ENCODE assay signal across 9 mouse cellular contexts in the genomic region with DNA sequence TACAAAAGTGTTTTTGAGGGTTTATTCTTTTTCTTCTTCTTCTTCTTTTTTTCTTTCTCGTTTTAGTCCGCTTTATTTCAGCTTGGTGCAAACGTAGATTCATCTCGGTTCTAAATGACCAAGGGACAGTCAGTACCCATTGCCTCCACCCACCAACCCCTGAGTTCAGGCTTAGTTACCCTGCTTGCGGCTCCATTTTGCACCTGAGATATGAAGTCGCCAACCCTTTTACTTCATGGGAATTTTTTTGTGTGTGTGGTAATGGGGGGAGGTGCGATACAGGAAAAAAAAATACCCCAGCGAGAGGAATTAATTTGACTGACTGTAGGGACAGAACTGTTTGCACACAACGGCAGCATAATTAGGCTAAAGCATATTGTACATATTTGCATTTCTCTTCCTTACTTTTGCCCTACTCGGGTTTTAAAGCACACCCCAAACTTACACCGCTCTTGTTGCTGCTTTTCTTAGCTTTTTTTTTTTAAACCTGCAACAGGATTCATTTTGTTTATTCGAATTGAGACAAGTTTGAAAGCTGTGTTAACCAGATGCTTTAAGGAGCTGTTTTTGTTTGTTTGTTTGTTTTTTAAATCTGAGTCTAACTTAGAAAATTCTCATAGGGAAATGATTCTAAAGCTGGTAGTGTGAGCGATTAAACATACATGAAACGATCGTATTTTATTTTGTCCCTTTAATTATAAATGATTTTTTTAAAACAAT. TPM values are rescaled to one million over a fixed set of nuclear protein-coding genes. Genes with fewer than 3 reads are reported as not detected.
A peak's percentile ranks its signal among the peaks of the same experiment; 100 is the strongest.
DNase-seq lines count a peak whose midpoint lies in the region; ATAC-seq and TF ChIP-seq lines count a peak whose summit lies in the region.
"Had no signal": no experiment of that assay in that cellular context is flagged by ENCODE, and none has a peak within 500 bp of the region (broad histone marks: within the 10 kb centered on the region; RNA-seq: fewer than 3 reads in every experiment).

No protein-coding gene starts in this region.

- H3K27ac ChIP-seq in heart, embryonic 14.5 days (replicated peaks in 1 of 2; ENCODE audit: control insufficient read depth in 1 of 2, insufficient read depth in 1 of 2, low read depth in 2 of 2, low read length in 2 of 2) = 0 out of 4 replicates have a peak overlapping the region, but pooled peaks of 1 of the 2 experiments have one; percentile 24
- peak overlapping the region; percentile 59 for H3K27ac ChIP-seq in embryonic facial prominence, embryonic 14.5 days (replicated peaks; ENCODE audit: low read depth, low read length)
- peak overlapping the region; percentile 27 for H3K27ac ChIP-seq in hindbrain, postnatal 0 days
- H3K27ac ChIP-seq in neural tube, embryonic 11.5 days (ENCODE audit: low read depth, low read length) = peak overlapping the region; percentile 79
- H3K27ac ChIP-seq: left cerebral cortex, adult 2 months had no signal

- 20% methylated on average over 15 of the region's 15 CpGs for WGBS in heart, embryonic 14.5 days
- 9% methylated on average over 15 of the region's 15 CpGs for WGBS in embryonic facial prominence, embryonic 14.5 days
- WGBS in hindbrain, postnatal 0 days = 7% methylated on average over 15 of the region's 15 CpGs
- WGBS in neural tube, embryonic 11.5 days = 2% methylated on average over 15 of the region's 15 CpGs

- H3K9me3 ChIP-seq in heart, embryonic 14.5 days (ENCODE audit: control insufficient read depth, low read length) = no peaks in the 10 kb centered on the region
- H3K9me3 ChIP-seq in embryonic facial prominence, embryonic 14.5 days (ENCODE audit: control insufficient read depth, low read length) = no peaks in the 10 kb centered on the region
- no peaks in the 10 kb centered on the region for H3K9me3 ChIP-seq in hindbrain, postnatal 0 days (ENCODE audit: low read length)
- no peaks in the 10 kb centered on the region for H3K9me3 ChIP-seq in neural tube, embryonic 11.5 days (ENCODE audit: control insufficient read depth, low read length)

- no peak for ATAC-seq in heart, embryonic 14.5 days (ENCODE audit: insufficient number of reproducible peaks, insufficient read depth, low FRiP score, low read depth)
- ATAC-seq in embryonic facial prominence, embryonic 14.5 days (ENCODE audit: low read depth) = no peak
- no peak for ATAC-seq in hindbrain, postnatal 0 days
- no peak for ATAC-seq in neural tube, embryonic 11.5 days (ENCODE audit: insufficient read depth, low FRiP score, low TSS enrichment)
- ATAC-seq in megakaryocyte, adult 5-6 weeks (ENCODE audit: poor library complexity, severe bottlenecking) = no peak

- peaks cover 3 to 18% of the 10 kb centered on the region in 2 experiments; a peak in 3 of 4 replicates for H3K4me1 ChIP-seq in heart, embryonic 14.5 days (ENCODE audit: control insufficient read depth in 2 of 2, insufficient read depth in 2 of 2, low read length in 2 of 2)
- peaks cover 18% of the 10 kb centered on the region; the same call in 1 of the 2 replicates for H3K4me1 ChIP-seq in embryonic facial prominence, embryonic 14.5 days (ENCODE audit: control insufficient read depth, insufficient read depth, low read length)
- H3K4me1 ChIP-seq in hindbrain, postnatal 0 days (ENCODE audit: insufficient read depth, low read length) = peaks cover 11% of the 10 kb centered on the region; the same call in 1 of the 2 replicates
- H3K4me1 ChIP-seq in neural tube, embryonic 11.5 days (ENCODE audit: control insufficient read depth, insufficient read depth, low read length) = peaks cover 33% of the 10 kb centered on the region

- no peaks in the 10 kb centered on the region for H3K36me3 ChIP-seq in heart, embryonic 14.5 days (ENCODE audit: control insufficient read depth, insufficient read depth, low read length)
- H3K36me3 ChIP-seq in embryonic facial prominence, embryonic 14.5 days (ENCODE audit: control insufficient read depth, insufficient read depth, low read length) = peaks cover 9% of the 10 kb centered on the region; the same call in 1 of the 2 replicates
- no peaks in the 10 kb centered on the region for H3K36me3 ChIP-seq in hindbrain, postnatal 0 days (ENCODE audit: insufficient read depth, low read length)
- H3K36me3 ChIP-seq in neural tube, embryonic 11.5 days (ENCODE audit: control insufficient read depth, insufficient read depth, low read length) = peaks cover 2% of the 10 kb centered on the region; the same call in 1 of the 2 replicates

- H3K27me3 ChIP-seq in heart, embryonic 14.5 days (ENCODE audit: control insufficient read depth, insufficient read depth, low read length) = peaks cover 59% of the 10 kb centered on the region
- peaks cover 68% of the 10 kb centered on the region for H3K27me3 ChIP-seq in embryonic facial prominence, embryonic 14.5 days (replicated peaks; ENCODE audit: control insufficient read depth, insufficient read depth, low read length)
- peaks cover 16% of the 10 kb centered on the region for H3K27me3 ChIP-seq in hindbrain, postnatal 0 days (ENCODE audit: insufficient read depth, low read length)
- peaks cover 44% of the 10 kb centered on the region for H3K27me3 ChIP-seq in neural tube, embryonic 11.5 days (ENCODE audit: control insufficient read depth, insufficient read depth, low read length)

- H3K4me2 ChIP-seq in heart, embryonic 14.5 days (ENCODE audit: low read length) = peak overlapping the region; percentile 59
- peak overlapping the region; percentile 57 for H3K4me2 ChIP-seq in embryonic facial prominence, embryonic 14.5 days (ENCODE audit: low read depth, low read length)
- H3K4me2 ChIP-seq in hindbrain, postnatal 0 days (ENCODE audit: low read depth, low read length) = peak overlapping the region; percentile 49
- H3K4me2 ChIP-seq in neural tube, embryonic 11.5 days (ENCODE audit: low read depth) = peak overlapping the region; percentile 60

- H3K4me3 ChIP-seq in heart, embryonic 14.5 days (ENCODE audit: control insufficient read depth in 1 of 2, insufficient read depth in 1 of 2, low read depth in 1 of 2, low read length in 2 of 2) = peak overlapping the region; percentile 30 to 35
- peak overlapping the region; percentile 39 for H3K4me3 ChIP-seq in embryonic facial prominence, embryonic 14.5 days (ENCODE audit: low read depth, low read length)
- H3K4me3 ChIP-seq in hindbrain, postnatal 0 days (ENCODE audit: low read length) = peak overlapping the region; percentile 25
- H3K4me3 ChIP-seq in neural tube, embryonic 11.5 days (ENCODE audit: low read depth, low read length) = peak overlapping the region; percentile 38
- H3K4me3 ChIP-seq: left cerebral cortex, adult 2 months had no signal

- H3K9ac ChIP-seq in heart, embryonic 14.5 days (ENCODE audit: low read length) = peak overlapping the region; percentile 63
- peak overlapping the region; percentile 63 for H3K9ac ChIP-seq in embryonic facial prominence, embryonic 14.5 days (ENCODE audit: low read depth, low read length)
- peak overlapping the region; percentile 19; the same call in 1 of the 2 replicates for H3K9ac ChIP-seq in hindbrain, postnatal 0 days (replicated peaks; ENCODE audit: low read length)
- H3K9ac ChIP-seq in neural tube, embryonic 11.5 days (ENCODE audit: low read length) = peak overlapping the region; percentile 63

- DNase-seq in heart, postnatal 25 days (ENCODE audit: low spot score) = no peak
- DNase-seq in embryonic facial prominence, embryonic 14.5 days (ENCODE audit: low spot score) = peak; percentile 20
- peak; percentile 22 for DNase-seq in hindbrain, postnatal 0 days (ENCODE audit: low spot score)
- DNase-seq in neural tube, embryonic 11.5 days (ENCODE audit: low spot score) = no peak
- no peak for DNase-seq in ovary, postnatal 10 days (ENCODE audit: low spot score)
- no peak for DNase-seq in left cerebral cortex, postnatal 14 days (ENCODE audit: low spot score in 2 of 2)

- TF ChIP-seq CTCF in hindbrain, postnatal 0 days (IDR thresholded peaks at IDR 0.05; ENCODE audit: low read depth) = no peak

- intact Hi-C loops in heart, postnatal 25 days (cut with DNase I) = loop anchor here (2.0 to 10.0 kb wide), 3 partner anchors 360 to 1168 kb away; partner anchors contain the start of gene Aktip
- intact Hi-C loops in left cerebral cortex, postnatal 14 days (cut with DNase I) = loop anchor here (5.0 kb wide), 2 partner anchors 310 to 1170 kb away; partner anchors contain the start of gene Irx6

RNA-seq across cellular contexts. Expression of gene Irx5, which starts 5.1 kb away (rescaled TPM):
- polyA plus RNA-seq in heart, embryonic 14.5 days (2014; fragmentation: Nextera tagmentation; extraction: Ambion mirVana) = 10.4 and 11.5 TPM in 2 replicates
- 10 to 100 TPM in 1 of 2 experiments, 1 to 10 TPM in 1; 8.8 to 11.9 TPM for total RNA-seq in heart, postnatal 25 days (2021)
- polyA plus RNA-seq in embryonic facial prominence, embryonic 14.5 days (2014; fragmentation: Nextera tagmentation; extraction: Ambion mirVana) = 11.4 and 14.2 TPM in 2 replicates
- 18.3 and 22.1 TPM in 2 replicates for total RNA-seq in hindbrain, postnatal 0 days (2014; rRNA removed)
- 11.6 and 13.9 TPM in 2 replicates for polyA plus RNA-seq in hindbrain, postnatal 0 days (2015; fragmentation: Nextera tagmentation; extraction: Ambion mirVana)
- polyA plus RNA-seq in neural tube, embryonic 11.5 days (2014; fragmentation: Nextera tagmentation; extraction: Ambion mirVana) = 19.7 and 21.2 TPM in 2 replicates
- total RNA-seq in megakaryocyte, adult 5-6 weeks (2015) = 0.07 and 0.09 TPM in 2 replicates
- not detected in 2 replicates for total RNA-seq in megakaryocyte, adult 5-6 weeks (2017)
- total RNA-seq in left cerebral cortex, postnatal 14 days (2021) = not detected

Comparison
In these comparisons a context has a peak if more than half of its experiments do, and no peak if none do; other contexts are left out.
1. DNase-seq: peak in embryonic facial prominence, embryonic 14.5 days (single experiment) and hindbrain, postnatal 0 days (single experiment); none in heart, postnatal 25 days (single experiment), neural tube, embryonic 11.5 days (single experiment), ovary, postnatal 10 days (single experiment) and left cerebral cortex, postnatal 14 days (0 of 2).
2. RNA of gene Irx5, which starts 5.1 kb away (total RNA-seq): 18.3 to 22.1 TPM in hindbrain, postnatal 0 days and 8.8 to 11.9 TPM in heart, postnatal 25 days; not detected in left cerebral cortex, postnatal 14 days and 0.07 to 0.09 TPM in megakaryocyte, adult 5-6 weeks; every median in the first group is over 4 times any median in the second.
3. Peak in every context shown above with its lines, with median percentiles within 50 percentile points of each other: H3K4me2 ChIP-seq, H3K4me3 ChIP-seq and H3K9ac ChIP-seq.